Mouse (Mus musculus) kidney, embryonic 14.5 days (tissue): ENCODE results near the gene Wfdc11. TPM values are rescaled to one million over a fixed set of nuclear protein-coding genes. Genes with fewer than 3 reads are reported as not detected.

Experiments used
- ATAC-seq: fragments of 200-750 bp; cut with Nextera tagmentation; 2 replicates; pipeline ENCODE4 v1.8.0; 2017; ENCODE audit warnings: moderate number of reproducible peaks, mild to moderate bottlenecking, moderate TSS enrichment, moderate library complexity; ENCODE audit not compliant: low FRiP score, low TSS enrichment
- H3K27ac ChIP-seq: fragments of 300-500 bp; sonication (generic); 2 replicates; pipeline ENCODE4 v1.5.1; 2014; ENCODE audit warnings: low read depth, mild to moderate bottlenecking, low read length, moderate library complexity, mixed read lengths
- H3K27me3 ChIP-seq: fragments of 300-500 bp; sonication (generic); 2 replicates; pipeline ENCODE4 v1.6.1; 2014; ENCODE audit warnings: mild to moderate bottlenecking, low read length; ENCODE audit not compliant: control insufficient read depth, insufficient read depth
- H3K36me3 ChIP-seq: fragments of 300-500 bp; sonication (generic); 2 replicates; pipeline ENCODE4 v1.6.1; 2014; ENCODE audit warnings: low read length, mixed read lengths; ENCODE audit not compliant: control insufficient read depth, insufficient read depth
- H3K4me1 ChIP-seq: fragments of 300-500 bp; sonication (generic); 2 replicates; pipeline ENCODE4 v1.6.1; 2014; ENCODE audit warnings: low read length, mixed read lengths; ENCODE audit not compliant: control insufficient read depth, insufficient read depth
- H3K4me2 ChIP-seq: fragments of 300-500 bp; sonication (generic); replicated peaks from 2 replicates; pipeline ENCODE4 v1.6.1; 2014; ENCODE audit warnings: low read depth, mild to moderate bottlenecking, low read length
- H3K4me3 ChIP-seq: fragments of 300-500 bp; sonication (generic); 2 replicates; pipeline ENCODE4 v1.5.1; 2014; ENCODE audit warnings: mild to moderate bottlenecking, low read length
- H3K9ac ChIP-seq: fragments of 300-500 bp; sonication (generic); 2 replicates; pipeline ENCODE4 v1.6.1; 2014; ENCODE audit warnings: low read depth, mild to moderate bottlenecking, low read length, moderate library complexity
- H3K9me3 ChIP-seq: fragments of 300-500 bp; sonication (generic); 2 replicates; pipeline ENCODE4 v1.6.1; 2016; ENCODE audit warnings: low read length; ENCODE audit not compliant: control insufficient read depth
- WGBS: fragments of 180-500 bp; shearing (Covaris S2); extraction: QIAGEN DNeasy Blood & Tissue Kit; methylation state at CpG from one replicate; pipeline ENCODE4 v1.1.7; 2014; 5-methylcytosine and 5-hydroxymethylcytosine counted together
- polyA plus RNA-seq: library from polyadenylated mRNA; unstranded; fragments of >200 nt; fragmentation: Nextera tagmentation; extraction: Ambion mirVana; gene quantifications from 2 replicates; pipeline ENCODE4 v1.2.1, GENCODE M21; 2014

Gene Wfdc11
- polyA plus RNA-seq, 1 experiment from 2014 or later, result not detected

- no peak for ATAC-seq
- no peaks in the 10 kb centered on the region for H3K9me3 ChIP-seq
- no peak within 1 kb of the TSS for H3K27ac ChIP-seq
- no peak within 1 kb of the TSS for H3K9ac ChIP-seq
- H3K4me1 ChIP-seq, result no peaks in the 10 kb centered on the region
- WGBS, result 87% methylated on average over 9 of the region's 9 CpGs
- H3K36me3 ChIP-seq, result no peaks in the 10 kb centered on the region
- no peaks in the 10 kb centered on the region; the same call in 1 of the 2 replicates for H3K27me3 ChIP-seq
- H3K4me3 ChIP-seq, result no peak within 1 kb of the TSS
- no peak within 1 kb of the TSS for H3K4me2 ChIP-seq
These were observed 17.4 kb downstream of the Wfdc11 start, which contains the start of gene Wfdc9 for GRCm38 (mm10) chr2:164656483-164656882. Gene Wfdc9 (minus strand): TSS chr2:164656583.

GRCm38 (mm10) chr2:164655858-164656257, 18.0 kb downstream of the Wfdc11 start, which contains the start of gene Wfdc10:
Gene Wfdc10 (plus strand): TSS chr2:164656046.
- Histone ChIP-seq H3K9ac (no peak within 1 kb of the TSS), H3K36me3 (no peaks in the 10 kb centered on the region), H3K27ac (no peak within 1 kb of the TSS), H3K4me3 (no peak within 1 kb of the TSS), H3K4me2 (no peak within 1 kb of the TSS), H3K9me3 (no peaks in the 10 kb centered on the region), H3K4me1 (no peaks in the 10 kb centered on the region), H3K27me3 (no peaks in the 10 kb centered on the region; the same call in 1 of the 2 replicates)
- no peak for ATAC-seq
- 16% methylated on average over 11 of the region's 11 CpGs for WGBS

GRCm38 (mm10) chr2:164641881-164642673, 31.8 kb downstream of the Wfdc11 start:
- Histone ChIP-seq H3K4me2 (no peak overlapping the region), H3K4me3 (no peak overlapping the region), H3K9me3 (no peaks in the 10 kb centered on the region), H3K4me1 (no peaks in the 10 kb centered on the region), H3K27me3 (no peaks in the 10 kb centered on the region), H3K9ac (no peak overlapping the region), H3K27ac (no peak overlapping the region), H3K36me3 (no peaks in the 10 kb centered on the region)
- WGBS, result 84% methylated on average over 13 of the region's 13 CpGs
- ATAC-seq, result no peak

GRCm38 (mm10) chr2:164641129-164641528, 32.8 kb downstream of the Wfdc11 start:
- no peak for ATAC-seq
- H3K4me3 ChIP-seq, result no peak overlapping the region

GRCm38 (mm10) chr2:164638696-164639095, 35.2 kb downstream of the Wfdc11 start, which contains the start of gene Wfdc16:
Gene Wfdc16 (minus strand): TSS chr2:164638796.
- Histone ChIP-seq H3K4me2 (no peak within 1 kb of the TSS), H3K9me3 (no peaks in the 10 kb centered on the region), H3K27me3 (no peaks in the 10 kb centered on the region), H3K27ac (no peak within 1 kb of the TSS), H3K9ac (no peak within 1 kb of the TSS), H3K4me1 (no peaks in the 10 kb centered on the region), H3K4me3 (no peak within 1 kb of the TSS), H3K36me3 (no peaks in the 10 kb centered on the region)
- ATAC-seq, result no peak
- WGBS, result 72% methylated on average over 3 of the region's 3 CpGs

More at GRCm38 (mm10) chr2:164641129-164641528, 32.8 kb downstream of the Wfdc11 start:
- WGBS, result 64% methylated on average over 7 of the region's 7 CpGs
- H3K4me1 ChIP-seq, result no peaks in the 10 kb centered on the region
- no peak overlapping the region for H3K9ac ChIP-seq
- H3K4me2 ChIP-seq, result no peak overlapping the region
- H3K27me3 ChIP-seq, result no peaks in the 10 kb centered on the region
- no peaks in the 10 kb centered on the region for H3K36me3 ChIP-seq
- no peak overlapping the region for H3K27ac ChIP-seq
- H3K9me3 ChIP-seq, result no peaks in the 10 kb centered on the region

GRCm38 (mm10) chr2:164635266-164635665, 38.6 kb downstream of the Wfdc11 start:
- H3K4me3 ChIP-seq, result no peak overlapping the region
- H3K36me3 ChIP-seq, result no peaks in the 10 kb centered on the region
- no peaks in the 10 kb centered on the region for H3K4me1 ChIP-seq
- no peak overlapping the region for H3K9ac ChIP-seq
- H3K9me3 ChIP-seq, result no peaks in the 10 kb centered on the region
- no peak overlapping the region for H3K4me2 ChIP-seq
- ATAC-seq, result no peak
- H3K27ac ChIP-seq, result no peak overlapping the region
- no peaks in the 10 kb centered on the region for H3K27me3 ChIP-seq
- WGBS, result 78% methylated on average over 9 of the region's 9 CpGs

- no peaks in the 10 kb centered on the region for H3K36me3 ChIP-seq
- no peaks in the 10 kb centered on the region for H3K9me3 ChIP-seq
- no peak overlapping the region for H3K4me3 ChIP-seq
- WGBS, result 90% methylated on average over 4 of the region's 4 CpGs
- H3K4me2 ChIP-seq, result no peak overlapping the region
- ATAC-seq, result no peak
- no peak overlapping the region for H3K9ac ChIP-seq
- no peak overlapping the region for H3K27ac ChIP-seq
- H3K4me1 ChIP-seq, result no peaks in the 10 kb centered on the region
- H3K27me3 ChIP-seq, result no peaks in the 10 kb centered on the region
These were observed 52.1 kb downstream of the Wfdc11 start for GRCm38 (mm10) chr2:164621775-164622174.

- Histone ChIP-seq H3K36me3 (no peaks in the 10 kb centered on the region), H3K9me3 (no peaks in the 10 kb centered on the region), H3K27ac (no peak overlapping the region), H3K4me1 (no peaks in the 10 kb centered on the region), H3K4me2 (no peak overlapping the region), H3K27me3 (no peaks in the 10 kb centered on the region), H3K9ac (no peak overlapping the region), H3K4me3 (no peak overlapping the region)
- ATAC-seq, result no peak
- WGBS, result 78% methylated on average over 5 of the region's 5 CpGs
These were observed 54.8 kb downstream of the Wfdc11 start for GRCm38 (mm10) chr2:164619050-164619449.

- ATAC-seq, result no peak
- no peaks in the 10 kb centered on the region for H3K36me3 ChIP-seq
- 94% methylated on average over 3 of the region's 3 CpGs for WGBS
- H3K27ac ChIP-seq, result no peak overlapping the region
- no peaks in the 10 kb centered on the region for H3K9me3 ChIP-seq
- no peak overlapping the region for H3K4me2 ChIP-seq
- no peak overlapping the region for H3K9ac ChIP-seq
- no peaks in the 10 kb centered on the region for H3K4me1 ChIP-seq
- H3K27me3 ChIP-seq, result no peaks in the 10 kb centered on the region
- H3K4me3 ChIP-seq, result no peak overlapping the region
These were observed 58.5 kb downstream of the Wfdc11 start for GRCm38 (mm10) chr2:164615386-164615785.
